Mouse (Mus musculus) adrenal gland, postnatal 4 days (tissue): ENCODE measurements around the gene Gtf2h4. TPM values are rescaled to one million over a fixed set of nuclear protein-coding genes. Genes with fewer than 3 reads are reported as not detected.

Source experiments
- DNase-seq, 2 experiments: peaks; one replicate each; pipeline ENCODE4 v3.0.0; 2021 to 2022; ENCODE audit warnings: low spot score in 2 of 2, mixed read lengths in 2 of 2
- total RNA-seq, 2 experiments: library from RNA; stranded (reverse); gene quantifications; 2 replicates each; pipeline ENCODE4 v1.2.3; 2021

The Gtf2h4 gene
- total RNA-seq, 2 experiments from 2014 or later = 30.1 to 31.4 TPM

- no peak for DNase-seq
Measured at GRCm38 (mm10) chr17:35697759-35698500, 24.4 kb upstream of the Gtf2h4 start.

- no peak for DNase-seq
Measured at GRCm38 (mm10) chr17:35697429-35697758, 23.9 kb upstream of the Gtf2h4 start.

GRCm38 (mm10) chr17:35696691-35697090 lies 23.2 kb upstream of the Gtf2h4 start:
- DNase-seq = no peak

- DNase-seq = no peak
Measured at GRCm38 (mm10) chr17:35695289-35695688, 21.8 kb upstream of the Gtf2h4 start.

DNA sequence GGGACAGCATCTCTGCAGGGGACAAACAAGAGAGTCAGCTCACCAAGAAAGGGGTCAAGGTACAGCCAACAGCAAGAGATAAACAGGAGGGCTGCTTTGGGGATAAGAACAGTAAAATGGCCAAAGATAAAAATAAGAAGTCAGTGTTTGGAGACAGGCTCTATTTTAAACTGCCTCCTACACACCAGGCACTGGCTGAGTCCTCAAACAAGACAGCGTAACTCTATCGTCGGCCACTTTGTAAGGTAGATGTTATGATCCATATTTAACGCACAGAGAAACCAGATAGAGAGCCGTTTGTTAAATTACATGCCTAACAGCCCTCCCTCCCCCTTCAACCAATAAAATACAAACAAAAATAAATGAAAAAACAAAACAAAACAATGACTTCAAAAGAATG lies 20.4 kb upstream of the Gtf2h4 start:
- DNase-seq = no peak

DNA sequence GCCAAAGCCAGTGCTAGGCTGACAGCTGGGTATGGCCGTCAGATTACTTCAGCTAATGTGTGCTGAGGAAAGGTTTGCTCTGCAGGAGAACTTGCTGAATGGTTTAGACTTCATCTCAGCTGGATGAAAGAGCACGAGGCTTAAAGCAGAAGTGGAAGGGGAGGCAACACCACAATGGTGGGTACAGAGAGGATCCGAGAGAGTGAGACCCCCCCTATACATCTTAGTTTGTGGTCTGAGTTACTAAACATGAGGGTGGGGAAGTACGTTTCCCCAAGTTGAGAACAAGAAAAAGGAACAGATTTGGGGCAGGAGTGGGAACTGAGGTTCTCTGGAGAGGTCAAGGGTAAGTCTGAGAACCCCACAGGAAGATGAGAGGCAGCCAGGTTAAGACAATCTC lies 18.8 kb upstream of the Gtf2h4 start:
- no peak for DNase-seq

- no peak for DNase-seq
Measured at GRCm38 (mm10) chr17:35691811-35692210, 18.3 kb upstream of the Gtf2h4 start.

GRCm38 (mm10) chr17:35689936-35690645 lies 16.6 kb upstream of the Gtf2h4 start:
- no peak for DNase-seq

DNA sequence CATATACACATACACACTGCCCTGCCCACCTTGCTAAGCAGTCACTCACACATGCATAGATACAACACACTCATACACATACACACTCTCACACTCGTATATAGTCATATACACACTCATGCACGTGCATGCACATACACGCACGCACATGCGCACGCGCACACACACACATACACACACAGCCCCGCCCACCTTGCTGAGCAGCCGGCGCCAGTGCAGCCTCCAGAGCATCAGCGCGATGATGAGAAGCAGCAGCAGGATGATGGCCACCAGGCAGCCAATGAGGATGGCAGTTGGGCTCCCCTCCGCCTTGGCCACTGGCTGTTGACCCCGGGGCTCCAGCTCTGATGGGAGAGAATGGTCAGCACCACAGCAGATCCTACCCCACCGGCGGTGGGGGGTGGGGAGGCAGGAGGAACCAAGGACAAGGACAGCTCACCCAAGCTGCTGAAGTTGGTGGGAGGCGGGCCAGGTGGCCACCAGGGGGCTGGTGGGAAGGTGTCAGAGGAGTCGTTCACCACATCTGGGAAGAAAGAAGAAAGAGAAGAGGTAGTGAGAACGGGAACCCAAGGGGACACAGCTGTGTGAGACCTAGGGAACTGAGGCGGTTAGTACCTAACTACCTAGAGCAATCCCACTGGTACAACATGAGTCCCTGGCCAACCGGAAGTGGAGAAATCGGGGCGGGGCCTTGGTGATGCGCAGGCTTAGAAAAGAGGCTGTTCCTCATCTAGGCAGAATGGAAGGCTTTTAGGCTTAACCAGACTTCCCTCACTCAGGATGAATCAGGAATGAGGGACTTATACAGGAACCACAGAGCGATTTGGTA lies 15.0 kb upstream of the Gtf2h4 start:
- no peak for DNase-seq

- no peak for DNase-seq
Measured at GRCm38 (mm10) chr17:35685061-35685460, 11.5 kb upstream of the Gtf2h4 start.

- DNase-seq = no peak
Measured at GRCm38 (mm10) chr17:35681986-35682385, 8.4 kb upstream of the Gtf2h4 start.

- no peak for DNase-seq
Measured at GRCm38 (mm10) chr17:35680591-35680990, 7.1 kb upstream of the Gtf2h4 start.

DNA sequence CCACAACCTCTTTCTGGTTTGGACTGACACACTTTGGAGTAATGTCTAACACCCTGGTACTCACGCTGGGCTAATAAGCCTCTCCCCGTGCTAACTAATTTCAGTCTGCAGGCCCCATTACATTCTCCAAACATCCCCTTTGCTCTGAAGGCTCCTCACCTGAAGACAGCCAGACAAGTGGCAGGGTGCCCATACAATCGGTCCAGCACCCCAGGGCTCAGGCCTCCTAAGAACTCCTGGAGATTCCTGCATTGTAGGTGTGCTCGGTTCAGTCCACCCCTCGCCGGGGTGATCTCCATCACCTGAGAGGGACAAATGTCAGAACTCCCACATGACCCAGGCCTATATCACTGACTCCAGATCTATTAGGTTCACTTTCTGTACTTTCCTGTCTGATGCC lies 1.0 kb downstream of the Gtf2h4 start:
- DNase-seq = no peak

- no peak for DNase-seq
Measured at GRCm38 (mm10) chr17:35671846-35672245, 1.7 kb downstream of the Gtf2h4 start.

DNA sequence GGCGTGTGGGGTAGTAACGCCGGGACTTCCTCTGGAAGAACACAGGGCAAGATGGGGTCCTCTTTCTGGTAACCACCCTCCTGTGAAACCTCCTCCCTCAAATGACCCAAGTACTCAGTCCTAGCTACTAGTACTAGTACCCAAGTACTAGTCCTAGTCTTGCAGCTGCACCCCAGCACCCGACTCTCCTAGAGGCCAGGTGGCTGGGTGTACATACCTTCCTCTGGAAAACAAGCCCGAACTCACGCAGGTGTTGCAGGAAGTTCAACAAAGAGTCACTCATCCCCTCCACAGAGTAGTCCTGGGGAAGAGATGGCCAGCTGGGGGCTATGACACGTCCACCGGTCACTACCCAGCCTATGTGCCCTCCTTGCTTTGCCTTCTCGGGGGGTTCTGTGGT lies 3.8 kb downstream of the Gtf2h4 start:
- no peak for DNase-seq

DNA sequence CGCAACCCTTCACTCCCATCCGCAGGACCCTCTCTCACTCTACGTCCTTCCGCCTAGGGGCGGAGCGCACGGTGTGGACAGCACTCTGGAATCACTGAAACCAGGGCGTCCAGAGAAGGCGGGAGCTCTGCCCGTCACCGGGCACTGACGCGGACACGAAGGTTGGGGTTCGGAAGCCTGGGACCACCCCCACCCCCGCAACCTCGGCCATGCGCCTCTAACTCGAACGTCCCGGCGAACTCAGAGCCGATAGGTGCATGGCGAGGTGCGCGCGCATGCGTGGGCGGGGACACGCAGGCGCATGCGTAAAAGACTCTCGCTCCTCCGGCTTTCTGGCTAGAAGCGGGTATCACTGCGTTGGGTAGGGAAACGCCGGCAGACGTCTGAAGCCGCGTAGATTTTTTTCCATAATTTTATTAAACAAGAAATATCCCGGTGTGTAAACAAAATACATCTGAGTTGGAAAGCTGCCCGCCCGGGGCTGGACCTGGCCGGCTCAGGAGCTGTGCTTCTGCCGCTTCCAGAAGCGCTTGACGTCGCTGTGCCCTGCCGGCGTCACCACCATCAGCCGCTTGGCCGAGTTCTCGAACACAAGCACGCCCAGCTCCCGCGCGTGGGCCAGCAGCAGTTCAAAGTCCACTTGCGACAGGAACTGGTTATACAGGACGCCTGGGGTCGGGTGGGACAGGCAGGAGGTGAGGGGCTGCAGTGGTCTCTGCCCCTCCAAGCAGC lies 6.0 kb downstream of the Gtf2h4 start, which contains the start of gene Vars2:
TSS of gene Vars2 (minus strand) at position 259 of the 732 bp plus-strand sequence.
- peak; percentile 93 to 96 for DNase-seq

GRCm38 (mm10) chr17:35666851-35667256 lies 6.7 kb downstream of the Gtf2h4 start:
- no peak for DNase-seq

GRCm38 (mm10) chr17:35665957-35666515 lies 7.5 kb downstream of the Gtf2h4 start:
- DNase-seq = no peak

GRCm38 (mm10) chr17:35653086-35653485 lies 20.5 kb downstream of the Gtf2h4 start:
- no peak for DNase-seq

- DNase-seq = no peak
Measured at GRCm38 (mm10) chr17:35649429-35649828, 24.1 kb downstream of the Gtf2h4 start.
